Mouse (Mus musculus) CD4-positive, CD25-positive, alpha-beta regulatory T cell, adult 4 months (primary cell): ENCODE data around the gene Qrich1. TPM values are rescaled to one million over a fixed set of nuclear protein-coding genes. Genes with fewer than 3 reads are reported as not detected.

Source experiments
- ATAC-seq: one replicate; pipeline ENCODE4 v1.8.0; 2017
- polyA plus RNA-seq, 2 experiments: library from polyadenylated mRNA; unstranded; fragments of 100-300 nt; shearing (Covaris generic); gene quantifications; one replicate each; pipeline ENCODE4 v1.2.1; 2017

Gene Qrich1
- polyA plus RNA-seq, 2 experiments from 2014 or later, result 77.2 to 91.3 TPM

- ATAC-seq, result no peak
These were observed 24.4 kb upstream of the Qrich1 start for GRCm38 (mm10) chr9:108492043-108492750.

- no peak for ATAC-seq
These were observed 23.4 kb upstream of the Qrich1 start for GRCm38 (mm10) chr9:108493246-108493645.

- ATAC-seq, result no peak
These were observed 22.3 kb upstream of the Qrich1 start for GRCm38 (mm10) chr9:108494146-108494825.

GRCm38 (mm10) chr9:108494905-108495304 lies 21.7 kb upstream of the Qrich1 start:
- no peak for ATAC-seq

GRCm38 (mm10) chr9:108499231-108499630 lies 17.4 kb upstream of the Qrich1 start:
- no peak for ATAC-seq

GRCm38 (mm10) chr9:108499943-108500342 lies 16.7 kb upstream of the Qrich1 start:
- no peak for ATAC-seq

GRCm38 (mm10) chr9:108506901-108507300 lies 9.7 kb upstream of the Qrich1 start:
- no peak for ATAC-seq

GRCm38 (mm10) chr9:108507619-108508434 lies 8.8 kb upstream of the Qrich1 start, which contains the start of gene Qars:
Gene Qars, plus strand, starts transcription at chr9:108507706.
- ATAC-seq, result peak; percentile 100

GRCm38 (mm10) chr9:108508776-108509175 lies 7.8 kb upstream of the Qrich1 start:
- ATAC-seq, result no peak

GRCm38 (mm10) chr9:108517253-108517930 lies 786 bp downstream of the Qrich1 start:
- peak; percentile 26 for ATAC-seq

GRCm38 (mm10) chr9:108517931-108518332 lies 1.3 kb downstream of the Qrich1 start:
- peak; percentile 51 for ATAC-seq

GRCm38 (mm10) chr9:108521604-108522003 lies 5.0 kb downstream of the Qrich1 start:
- no peak for ATAC-seq

GRCm38 (mm10) chr9:108523341-108523740 lies 6.7 kb downstream of the Qrich1 start:
- no peak for ATAC-seq

GRCm38 (mm10) chr9:108525400-108525799 lies 8.8 kb downstream of the Qrich1 start:
- no peak for ATAC-seq

GRCm38 (mm10) chr9:108530954-108531353 lies 14.3 kb downstream of the Qrich1 start:
- ATAC-seq, result no peak

GRCm38 (mm10) chr9:108531496-108531895 lies 14.9 kb downstream of the Qrich1 start:
- no peak for ATAC-seq

- peak; percentile 78 for ATAC-seq
These were observed 24.2 kb downstream of the Qrich1 start for GRCm38 (mm10) chr9:108540846-108541245.

GRCm38 (mm10) chr9:108545986-108546385 lies 29.4 kb downstream of the Qrich1 start:
- no peak for ATAC-seq

GRCm38 (mm10) chr9:108546875-108547274 lies 30.3 kb downstream of the Qrich1 start:
- ATAC-seq, result no peak

GRCm38 (mm10) chr9:108559169-108559568 lies 42.6 kb downstream of the Qrich1 start:
- no peak for ATAC-seq

- ATAC-seq, result peak; percentile 99
These were observed 43.7 kb downstream of the Qrich1 start, which contains the start of gene Impdh2 for GRCm38 (mm10) chr9:108560227-108560841. Gene Impdh2, plus strand, starts transcription at chr9:108560286.

GRCm38 (mm10) chr9:108563671-108564070 lies 47.1 kb downstream of the Qrich1 start:
- ATAC-seq, result no peak
